Mouse (Mus musculus): ENCODE data around the gene Grm3. TPM values are rescaled to one million over a fixed set of nuclear protein-coding genes. Genes with fewer than 3 reads are reported as not detected.

The Grm3 gene
- polyA plus RNA-seq, 1 experiment from 2014 or later, result 6.9 TPM

DNA sequence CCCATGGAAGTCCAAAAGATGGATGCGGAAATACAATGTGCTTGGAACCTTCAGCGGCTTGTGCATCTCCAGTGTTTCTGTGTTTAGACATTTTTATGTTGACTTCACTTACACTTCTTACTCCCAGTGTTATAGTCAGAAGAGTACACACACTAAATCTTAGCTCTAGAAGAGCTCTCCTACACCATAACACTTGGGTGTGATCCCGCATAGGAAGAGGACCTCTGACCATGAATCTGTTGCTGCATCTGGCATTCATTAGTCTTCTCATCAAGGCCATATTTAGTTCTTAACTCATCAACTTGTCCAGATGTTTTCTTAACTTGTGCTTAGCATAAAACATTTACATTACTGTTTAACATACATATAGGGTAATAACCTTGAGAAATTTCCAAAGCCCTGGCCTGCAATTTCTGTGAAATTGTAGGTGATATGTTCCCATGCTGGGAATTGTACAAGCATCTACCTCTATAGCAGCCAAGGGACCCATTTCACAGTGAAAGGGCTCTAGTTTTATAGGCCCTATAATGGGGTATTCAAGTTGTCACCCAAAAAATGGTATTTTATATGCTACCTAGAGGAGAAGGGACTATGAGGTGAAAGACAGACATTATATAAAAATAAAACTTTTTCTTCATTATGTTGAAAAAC lies 103.4 kb downstream of the Grm3 start:
- ATAC-seq (ENCODE audit: low FRiP score, low read depth), result no peak
- 88% methylated on average over 3 of the region's 3 CpGs for WGBS

DNA sequence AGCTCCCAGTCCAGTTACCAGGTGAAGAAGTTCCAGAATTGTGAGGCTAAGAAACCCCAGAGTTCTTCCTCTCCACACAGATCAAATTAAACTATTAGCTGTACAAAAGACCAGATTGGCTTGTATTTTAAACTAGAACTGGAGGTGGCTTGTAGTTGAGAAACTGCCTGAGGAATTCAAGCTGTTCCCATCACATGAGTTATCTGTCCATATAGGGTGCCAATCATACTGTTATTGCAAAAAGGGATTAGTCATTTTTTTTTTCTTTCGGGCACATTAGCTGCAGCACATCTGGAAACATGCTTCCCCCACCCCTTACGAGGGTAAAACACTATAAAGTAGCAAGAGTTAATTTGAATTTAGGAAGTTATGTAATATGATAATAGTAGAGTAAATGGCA lies 145.9 kb downstream of the Grm3 start:
- no peak overlapping the region for H3K9ac ChIP-seq
- no peak overlapping the region for H3K4me2 ChIP-seq (replicated peaks)
- ATAC-seq (ENCODE audit: low FRiP score, low read depth), result no peak
- no peaks in the 10 kb centered on the region for H3K4me1 ChIP-seq
- H3K27ac ChIP-seq, result no peak overlapping the region
- no peaks in the 10 kb centered on the region for H3K36me3 ChIP-seq
- H3K9me3 ChIP-seq, result no peaks in the 10 kb centered on the region
- 83% methylated on average over 2 of the region's 2 CpGs for WGBS
- no peak overlapping the region for H3K4me3 ChIP-seq
- no peaks in the 10 kb centered on the region for H3K27me3 ChIP-seq (replicated peaks)

More for the DNA sequence above, 103.4 kb downstream of the Grm3 start:
- Histone ChIP-seq H3K9me3 (no peaks in the 10 kb centered on the region), H3K27ac (no peak overlapping the region), H3K9ac (no peak overlapping the region), H3K36me3 (no peaks in the 10 kb centered on the region), H3K4me3 (no peak overlapping the region), H3K4me2 (replicated peaks) (no peak overlapping the region), H3K27me3 (replicated peaks) (no peaks in the 10 kb centered on the region), H3K4me1 (peaks cover 5% of the 10 kb centered on the region; the same call in 1 of the 2 replicates)

- Histone ChIP-seq H3K27ac (no peak overlapping the region), H3K27me3 (replicated peaks) (no peaks in the 10 kb centered on the region), H3K9me3 (no peaks in the 10 kb centered on the region), H3K9ac (no peak overlapping the region), H3K4me3 (no peak overlapping the region), H3K36me3 (no peaks in the 10 kb centered on the region), H3K4me2 (replicated peaks) (no peak overlapping the region), H3K4me1 (no peaks in the 10 kb centered on the region)
- 82% methylated on average over 2 of the region's 2 CpGs for WGBS
- ATAC-seq (ENCODE audit: low FRiP score, low read depth), result no peak
Observed at GRCm38 (mm10) chr5:9578571-9578970, 146.4 kb downstream of the Grm3 start.

- Histone ChIP-seq H3K27ac (no peak overlapping the region), H3K27me3 (replicated peaks) (no peaks in the 10 kb centered on the region), H3K4me3 (no peak overlapping the region), H3K9me3 (no peaks in the 10 kb centered on the region), H3K4me1 (no peaks in the 10 kb centered on the region), H3K36me3 (no peaks in the 10 kb centered on the region), H3K4me2 (replicated peaks) (no peak overlapping the region), H3K9ac (no peak overlapping the region)
- WGBS, result 93% methylated on average over 6 of the region's 6 CpGs
- no peak for ATAC-seq (ENCODE audit: low FRiP score, low read depth)
Observed at GRCm38 (mm10) chr5:9570946-9571345, 154.0 kb downstream of the Grm3 start.

DNA sequence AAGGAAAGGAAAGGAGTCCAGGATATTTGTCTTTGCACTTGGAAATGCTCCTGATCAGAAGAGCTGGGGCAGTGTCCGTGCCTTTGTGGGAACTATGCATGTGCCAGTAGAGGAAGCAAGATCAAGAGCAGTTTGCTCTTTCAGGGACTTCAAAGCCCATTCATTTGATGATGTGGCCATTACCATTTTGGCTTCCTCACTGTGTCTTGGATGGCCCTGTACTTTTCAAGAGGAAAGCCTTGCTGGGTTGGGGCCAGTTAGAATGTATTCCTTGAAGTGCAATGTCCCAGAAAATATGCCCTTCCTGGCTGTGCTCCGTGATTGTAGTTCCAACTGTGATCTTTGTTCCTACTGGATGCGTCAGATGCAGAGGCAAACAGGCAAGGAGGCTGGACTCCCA lies 167.3 kb downstream of the Grm3 start:
- no peaks in the 10 kb centered on the region for H3K4me1 ChIP-seq
- no peaks in the 10 kb centered on the region for H3K9me3 ChIP-seq
- WGBS, result 24% methylated on average over 3 of the region's 3 CpGs
- ATAC-seq (ENCODE audit: low FRiP score, low read depth), result no peak
- H3K9ac ChIP-seq, result no peak overlapping the region
- H3K4me2 ChIP-seq (replicated peaks), result no peak overlapping the region
- no peaks in the 10 kb centered on the region for H3K27me3 ChIP-seq (replicated peaks)
- H3K4me3 ChIP-seq, result no peak overlapping the region
- H3K27ac ChIP-seq, result no peak overlapping the region
- H3K36me3 ChIP-seq, result no peaks in the 10 kb centered on the region

DNA sequence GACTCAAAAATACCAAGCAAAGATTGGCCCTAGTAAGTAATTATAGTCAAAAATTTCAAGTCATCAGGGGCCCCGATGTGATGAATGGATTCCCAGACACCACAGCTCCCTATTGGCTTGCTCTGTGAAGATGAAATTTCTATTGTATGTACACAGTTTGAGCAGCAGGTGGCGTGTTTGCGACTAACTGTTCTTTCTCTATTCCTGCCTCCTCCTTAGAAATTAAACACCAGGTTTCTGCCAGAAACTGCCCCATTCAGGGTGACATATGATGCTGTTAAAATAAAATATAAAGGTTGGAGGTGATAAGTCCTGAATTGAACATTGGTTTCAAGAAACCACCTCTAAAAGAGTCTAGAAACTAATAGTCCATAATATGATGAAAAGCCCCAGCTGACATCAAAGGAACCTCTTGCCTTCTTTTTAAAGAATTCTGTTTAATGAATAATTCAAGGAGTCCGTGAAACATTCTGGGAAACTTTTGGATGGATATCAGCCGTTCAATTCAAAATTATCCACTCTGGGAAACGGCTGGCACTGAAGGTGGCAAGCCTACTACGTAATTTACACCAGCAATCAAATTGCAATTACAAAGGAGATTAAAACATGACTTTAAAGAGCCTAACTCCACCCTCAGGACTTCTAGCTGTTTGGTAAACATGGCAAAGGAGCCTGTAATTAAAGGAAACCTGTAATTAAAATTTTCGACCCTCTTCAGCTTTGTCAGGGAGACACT lies 184.0 kb downstream of the Grm3 start:
- H3K27ac ChIP-seq, result no peak overlapping the region
- 20% methylated on average over 8 of the region's 8 CpGs for WGBS
- no peaks in the 10 kb centered on the region for H3K4me1 ChIP-seq
- no peaks in the 10 kb centered on the region for H3K36me3 ChIP-seq
- no peak overlapping the region for H3K4me2 ChIP-seq (replicated peaks)
- H3K27me3 ChIP-seq (replicated peaks), result no peaks in the 10 kb centered on the region
- H3K4me3 ChIP-seq, result no peak overlapping the region
- no peak overlapping the region for H3K9ac ChIP-seq
- peak; percentile 29; the same call in 1 of the 2 replicates for ATAC-seq (ENCODE audit: low FRiP score, low read depth)
- no peaks in the 10 kb centered on the region for H3K9me3 ChIP-seq

- H3K27me3 ChIP-seq (replicated peaks), result no peaks in the 10 kb centered on the region
- WGBS, result 88% methylated on average over 4 of the region's 4 CpGs
- H3K4me1 ChIP-seq, result no peaks in the 10 kb centered on the region
- H3K9me3 ChIP-seq, result no peaks in the 10 kb centered on the region
- H3K4me3 ChIP-seq, result no peak overlapping the region
- H3K4me2 ChIP-seq (replicated peaks), result no peak overlapping the region
- no peak overlapping the region for H3K9ac ChIP-seq
- no peak for ATAC-seq (ENCODE audit: low FRiP score, low read depth)
- no peak overlapping the region for H3K27ac ChIP-seq
- H3K36me3 ChIP-seq, result no peaks in the 10 kb centered on the region
Observed at GRCm38 (mm10) chr5:9525507-9525906, 199.5 kb downstream of the Grm3 start.

GRCm38 (mm10) chr5:9511027-9511426 lies 213.9 kb downstream of the Grm3 start:
- H3K36me3 ChIP-seq, result no peaks in the 10 kb centered on the region
- ATAC-seq (ENCODE audit: low FRiP score, low read depth), result no peak
- no peak overlapping the region for H3K4me2 ChIP-seq (replicated peaks)
- no peak overlapping the region for H3K4me3 ChIP-seq
- no peaks in the 10 kb centered on the region for H3K27me3 ChIP-seq (replicated peaks)
- H3K9me3 ChIP-seq, result no peaks in the 10 kb centered on the region
- no peak overlapping the region for H3K9ac ChIP-seq
- WGBS, result 89% methylated on average over 1 of the region's 1 CpGs
- H3K4me1 ChIP-seq, result no peaks in the 10 kb centered on the region
- H3K27ac ChIP-seq, result no peak overlapping the region

DNA sequence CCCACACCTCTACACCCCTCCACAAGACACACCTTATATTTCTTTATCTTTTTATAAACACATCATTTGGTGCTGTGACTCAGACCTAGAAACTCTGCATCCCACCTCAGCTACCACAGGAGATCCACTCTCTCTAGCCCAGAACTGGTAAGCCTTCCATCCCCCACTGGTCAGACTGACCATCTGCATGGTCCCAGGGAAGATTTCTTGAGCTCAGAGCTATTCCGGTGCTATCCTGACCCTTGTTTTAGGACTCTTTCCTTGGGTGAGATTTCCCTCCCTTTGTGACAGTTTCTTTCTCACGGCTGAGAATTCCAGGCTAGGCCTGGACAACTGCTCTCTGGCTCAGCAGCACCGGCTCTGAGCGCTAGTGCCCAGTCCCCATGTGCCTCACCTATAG lies 227.7 kb downstream of the Grm3 start:
- no peak overlapping the region for H3K4me3 ChIP-seq
- no peak for ATAC-seq (ENCODE audit: low FRiP score, low read depth)

GRCm38 (mm10) chr5:9495456-9495855 lies 229.5 kb downstream of the Grm3 start:
- Histone ChIP-seq H3K9ac (no peak overlapping the region), H3K27ac (no peak overlapping the region), H3K9me3 (no peaks in the 10 kb centered on the region), H3K4me3 (no peak overlapping the region), H3K4me1 (no peaks in the 10 kb centered on the region), H3K36me3 (no peaks in the 10 kb centered on the region), H3K4me2 (replicated peaks) (no peak overlapping the region), H3K27me3 (replicated peaks) (no peaks in the 10 kb centered on the region)
- 29% methylated on average over 5 of the region's 5 CpGs for WGBS
- ATAC-seq (ENCODE audit: low FRiP score, low read depth), result no peak

More for the DNA sequence above, 227.7 kb downstream of the Grm3 start:
- no peak overlapping the region for H3K27ac ChIP-seq
- H3K4me2 ChIP-seq (replicated peaks), result no peak overlapping the region
- H3K9ac ChIP-seq, result no peak overlapping the region
- H3K27me3 ChIP-seq (replicated peaks), result no peaks in the 10 kb centered on the region
- WGBS, result 69% methylated on average over 4 of the region's 4 CpGs
- H3K36me3 ChIP-seq, result no peaks in the 10 kb centered on the region
- no peaks in the 10 kb centered on the region for H3K4me1 ChIP-seq
- H3K9me3 ChIP-seq, result no peaks in the 10 kb centered on the region

GRCm38 (mm10) chr5:9477587-9477986 lies 247.4 kb downstream of the Grm3 start:
- no peaks in the 10 kb centered on the region for H3K4me1 ChIP-seq

GRCm38 (mm10) chr5:9453298-9453697 lies 271.7 kb downstream of the Grm3 start:
- Histone ChIP-seq H3K4me3 (no peak overlapping the region), H3K9ac (no peak overlapping the region), H3K36me3 (no peaks in the 10 kb centered on the region), H3K27ac (no peak overlapping the region), H3K4me1 (no peaks in the 10 kb centered on the region), H3K9me3 (no peaks in the 10 kb centered on the region), H3K4me2 (replicated peaks) (no peak overlapping the region), H3K27me3 (replicated peaks) (no peaks in the 10 kb centered on the region)
- 87% methylated on average over 2 of the region's 2 CpGs for WGBS
- no peak for ATAC-seq (ENCODE audit: low FRiP score, low read depth)

More at GRCm38 (mm10) chr5:9477587-9477986, 247.4 kb downstream of the Grm3 start:
- no peaks in the 10 kb centered on the region for H3K9me3 ChIP-seq
- H3K4me2 ChIP-seq (replicated peaks), result no peak overlapping the region
- ATAC-seq (ENCODE audit: low FRiP score, low read depth), result no peak
- no peak overlapping the region for H3K9ac ChIP-seq
- H3K27ac ChIP-seq, result no peak overlapping the region
- WGBS, result 94% methylated on average over 3 of the region's 3 CpGs
- no peaks in the 10 kb centered on the region for H3K27me3 ChIP-seq (replicated peaks)
- no peaks in the 10 kb centered on the region for H3K36me3 ChIP-seq
- no peak overlapping the region for H3K4me3 ChIP-seq

DNA sequence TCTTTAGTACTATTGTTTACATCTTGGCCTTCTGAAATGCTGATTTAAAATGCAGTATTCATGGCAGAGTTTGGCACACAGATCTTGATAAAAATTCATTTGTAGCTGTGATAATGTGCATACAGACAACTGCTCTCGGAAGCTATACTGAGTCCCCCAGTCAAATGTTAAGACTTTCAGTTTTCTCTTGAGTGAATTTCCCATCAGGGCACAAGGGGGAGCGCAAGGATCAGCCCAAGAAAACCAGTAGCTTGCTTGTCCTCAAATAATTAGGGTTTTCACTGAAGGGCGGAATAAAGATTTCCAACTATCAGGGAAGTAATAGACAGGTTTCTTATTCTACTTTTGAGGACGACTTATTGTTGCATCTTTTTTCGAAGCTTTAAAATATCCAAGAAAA lies 275.4 kb downstream of the Grm3 start:
- H3K36me3 ChIP-seq, result no peaks in the 10 kb centered on the region
- 76% methylated on average over 5 of the region's 5 CpGs for WGBS

More for the DNA sequence above, 275.4 kb downstream of the Grm3 start:
- ATAC-seq (ENCODE audit: low FRiP score, low read depth), result no peak
- no peaks in the 10 kb centered on the region for H3K4me1 ChIP-seq
- no peaks in the 10 kb centered on the region for H3K9me3 ChIP-seq
- no peaks in the 10 kb centered on the region for H3K27me3 ChIP-seq (replicated peaks)
- H3K4me3 ChIP-seq, result no peak overlapping the region
- no peak overlapping the region for H3K4me2 ChIP-seq (replicated peaks)
- H3K27ac ChIP-seq, result no peak overlapping the region
- H3K9ac ChIP-seq, result no peak overlapping the region

All from neural tube, embryonic 12.5 days (tissue).